Mouse (Mus musculus): Measurements from ENCODE around the gene Ccdc182. TPM values are rescaled to one million over a fixed set of nuclear protein-coding genes. Genes with fewer than 3 reads are reported as not detected.

Gene Ccdc182
- polyA plus RNA-seq, 1 experiment = not detected

GRCm38 (mm10) chr11:88251972-88252766 lies 41.7 kb upstream of the Ccdc182 start:
- no peaks in the 10 kb centered on the region for H3K36me3 ChIP-seq (ENCODE audit: control insufficient read depth, insufficient read depth)
- TF ChIP-seq USF1 (IDR thresholded peaks at IDR 0.05; ENCODE audit: low read depth) = no peak
- TF ChIP-seq CTCF (IDR thresholded peaks at IDR 0.05; ENCODE audit: control insufficient read depth, insufficient read depth, insufficient read length) = peak; percentile 87
- no peak for TF ChIP-seq MYOG (IDR thresholded peaks at IDR 0.05; ENCODE audit: control insufficient read depth, extremely low read depth, insufficient read length)
- no peak for TF ChIP-seq CEBPB (IDR thresholded peaks at IDR 0.05; ENCODE audit: low read depth)
- no peak for TF ChIP-seq FOSL1 (IDR thresholded peaks at IDR 0.05; ENCODE audit: insufficient read depth, low read length, poor library complexity, severe bottlenecking)
- no peak overlapping the region for H3ac ChIP-seq (ENCODE audit: control insufficient read depth, insufficient read length, low read depth)
- H3K79me3 ChIP-seq (ENCODE audit: low read depth) = no peaks in the 10 kb centered on the region
- H3K4me3 ChIP-seq (ENCODE audit: insufficient read depth, poor library complexity, severe bottlenecking) = no peak overlapping the region
- no peaks in the 10 kb centered on the region for H3K27me3 ChIP-seq (ENCODE audit: control insufficient read depth, insufficient read depth, insufficient read length)
- no peaks in the 10 kb centered on the region for H3K79me2 ChIP-seq (ENCODE audit: control insufficient read depth, insufficient read depth)

DNA sequence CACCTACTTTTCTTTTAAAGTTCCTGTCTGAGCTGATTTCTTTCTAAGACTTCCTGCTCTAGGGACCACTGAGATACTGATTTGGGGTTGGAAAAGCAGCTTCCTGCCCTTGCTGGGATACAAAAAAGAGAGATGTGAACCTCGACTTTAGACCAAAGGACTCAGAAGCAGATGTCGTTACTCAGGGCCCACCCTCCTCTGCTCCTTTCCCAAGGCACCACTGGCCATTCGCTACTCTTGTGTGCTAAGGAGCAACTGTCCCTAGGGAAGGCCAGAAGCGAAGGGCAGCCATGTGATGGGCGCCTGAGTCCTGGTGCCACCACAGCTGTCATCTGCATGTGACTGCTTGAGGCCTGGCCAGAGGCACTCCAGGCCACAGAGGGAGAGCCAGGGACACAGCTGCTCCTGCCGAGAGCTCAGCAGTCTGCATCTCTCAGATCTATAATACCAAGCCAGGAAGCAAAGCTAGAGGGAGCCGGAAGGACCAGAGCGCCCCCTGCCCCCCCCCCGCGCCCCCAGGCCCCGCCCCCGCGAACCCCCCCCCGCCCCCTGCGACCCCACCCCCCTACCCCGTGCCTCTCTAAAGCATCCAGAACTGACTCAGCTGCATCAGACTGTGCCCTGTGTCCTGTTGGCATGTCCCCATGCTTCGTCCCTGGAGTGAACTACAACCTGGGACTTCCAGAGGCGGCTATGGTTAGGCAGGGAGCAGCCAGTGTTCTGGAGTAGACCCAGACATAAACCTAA lies 40.9 kb upstream of the Ccdc182 start:
- Histone ChIP-seq H3ac (ENCODE audit: control insufficient read depth, insufficient read length, low read depth) (no peak overlapping the region), H3K27me3 (ENCODE audit: control insufficient read depth, insufficient read depth, insufficient read length) (no peaks in the 10 kb centered on the region), H3K4me3 (ENCODE audit: insufficient read depth, poor library complexity, severe bottlenecking) (no peak overlapping the region), H3K79me3 (ENCODE audit: low read depth) (no peaks in the 10 kb centered on the region), H3K79me2 (ENCODE audit: control insufficient read depth, insufficient read depth) (no peaks in the 10 kb centered on the region), H3K36me3 (ENCODE audit: control insufficient read depth, insufficient read depth) (no peaks in the 10 kb centered on the region)
- TF ChIP-seq CEBPB (IDR thresholded peaks at IDR 0.05; ENCODE audit: low read depth) = no peak
- TF ChIP-seq MYOG (IDR thresholded peaks at IDR 0.05; ENCODE audit: control insufficient read depth, extremely low read depth, insufficient read length) = no peak

- no peaks in the 10 kb centered on the region for H3K36me3 ChIP-seq (ENCODE audit: control insufficient read depth, insufficient read depth)
- H3K4me3 ChIP-seq (ENCODE audit: insufficient read depth, poor library complexity, severe bottlenecking) = no peak overlapping the region
- no peaks in the 10 kb centered on the region for H3K27me3 ChIP-seq (ENCODE audit: control insufficient read depth, insufficient read depth, insufficient read length)
- TF ChIP-seq FOSL1 (IDR thresholded peaks at IDR 0.05; ENCODE audit: insufficient read depth, low read length, poor library complexity, severe bottlenecking) (no peak), USF1 (IDR thresholded peaks at IDR 0.05; ENCODE audit: low read depth) (no peak), CEBPB (IDR thresholded peaks at IDR 0.05; ENCODE audit: low read depth) (no peak)
- no peak overlapping the region for H3ac ChIP-seq (ENCODE audit: control insufficient read depth, insufficient read length, low read depth)
- no peaks in the 10 kb centered on the region for H3K79me3 ChIP-seq (ENCODE audit: low read depth)
- H3K79me2 ChIP-seq (ENCODE audit: control insufficient read depth, insufficient read depth) = no peaks in the 10 kb centered on the region
Observed at GRCm38 (mm10) chr11:88253514-88254167, 40.2 kb upstream of the Ccdc182 start.

DNA sequence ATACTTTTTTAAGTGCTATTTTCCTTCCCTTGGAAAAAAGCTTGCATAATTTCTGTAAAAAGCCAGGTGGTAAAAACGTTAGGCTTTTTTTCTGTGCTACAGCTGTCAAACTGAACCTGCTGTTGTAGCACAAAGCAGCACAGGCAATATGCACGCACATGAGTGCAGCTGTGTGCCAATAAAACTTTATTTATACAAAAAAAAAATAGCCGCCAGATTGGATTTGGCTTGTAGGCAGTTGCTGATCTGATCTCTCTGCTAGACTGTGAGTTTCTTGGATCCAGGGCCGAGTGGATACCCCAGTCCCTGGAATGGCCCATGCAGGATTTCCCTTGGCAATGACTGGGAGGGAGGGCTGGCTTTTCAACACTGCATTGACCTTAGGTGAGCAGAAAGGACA lies 36.2 kb upstream of the Ccdc182 start:
- no peak for TF ChIP-seq CEBPB (IDR thresholded peaks at IDR 0.05; ENCODE audit: low read depth)
- TF ChIP-seq MYOD1 (IDR thresholded peaks at IDR 0.05; ENCODE audit: control insufficient read depth, insufficient read length, low read depth) = no peak
- no peak for TF ChIP-seq MYOG (IDR thresholded peaks at IDR 0.05; ENCODE audit: control insufficient read depth, extremely low read depth, insufficient read length)
- no peak for TF ChIP-seq USF1 (IDR thresholded peaks at IDR 0.05; ENCODE audit: low read depth)
- TF ChIP-seq CTCF (IDR thresholded peaks at IDR 0.05; ENCODE audit: control insufficient read depth, insufficient read depth, insufficient read length) = no peak
- TF ChIP-seq FOSL1 (IDR thresholded peaks at IDR 0.05; ENCODE audit: insufficient read depth, low read length, poor library complexity, severe bottlenecking) = no peak
- TF ChIP-seq MAX (IDR thresholded peaks at IDR 0.05) = no peak
- Histone ChIP-seq H3ac (ENCODE audit: control insufficient read depth, insufficient read length, low read depth) (no peak overlapping the region), H3K27me3 (ENCODE audit: control insufficient read depth, insufficient read depth, insufficient read length) (no peaks in the 10 kb centered on the region), H3K36me3 (ENCODE audit: control insufficient read depth, insufficient read depth) (no peaks in the 10 kb centered on the region), H3K79me3 (ENCODE audit: low read depth) (no peaks in the 10 kb centered on the region), H3K79me2 (ENCODE audit: control insufficient read depth, insufficient read depth) (no peaks in the 10 kb centered on the region), H3K4me3 (ENCODE audit: insufficient read depth, poor library complexity, severe bottlenecking) (no peak overlapping the region)

GRCm38 (mm10) chr11:88258212-88258611 lies 35.6 kb upstream of the Ccdc182 start:
- Histone ChIP-seq H3K79me2 (ENCODE audit: control insufficient read depth, insufficient read depth) (no peaks in the 10 kb centered on the region), H3ac (ENCODE audit: control insufficient read depth, insufficient read length, low read depth) (no peak overlapping the region), H3K36me3 (ENCODE audit: control insufficient read depth, insufficient read depth) (no peaks in the 10 kb centered on the region), H3K79me3 (ENCODE audit: low read depth) (no peaks in the 10 kb centered on the region), H3K4me3 (ENCODE audit: insufficient read depth, poor library complexity, severe bottlenecking) (no peak overlapping the region), H3K27me3 (ENCODE audit: control insufficient read depth, insufficient read depth, insufficient read length) (no peaks in the 10 kb centered on the region)
- TF ChIP-seq CTCF (IDR thresholded peaks at IDR 0.05; ENCODE audit: control insufficient read depth, insufficient read depth, insufficient read length) = no peak
- no peak for TF ChIP-seq CEBPB (IDR thresholded peaks at IDR 0.05; ENCODE audit: low read depth)
- no peak for TF ChIP-seq MYOG (IDR thresholded peaks at IDR 0.05; ENCODE audit: control insufficient read depth, extremely low read depth, insufficient read length)
- TF ChIP-seq FOSL1 (IDR thresholded peaks at IDR 0.05; ENCODE audit: insufficient read depth, low read length, poor library complexity, severe bottlenecking) = no peak
- no peak for TF ChIP-seq USF1 (IDR thresholded peaks at IDR 0.05; ENCODE audit: low read depth)
- TF ChIP-seq MAX (IDR thresholded peaks at IDR 0.05) = no peak
- TF ChIP-seq MYOD1 (IDR thresholded peaks at IDR 0.05; ENCODE audit: control insufficient read depth, insufficient read length, low read depth) = no peak
